Mouse (Mus musculus) ES-E14 (cell line): ENCODE data around the gene Ntan1.
"Not testable (repeated sequence)": the region's sequence is repeated elsewhere in the genome, so short reads cannot be mapped to it uniquely, and the experiment has no call there.

Experiments used
- HCFC1 ChIP-seq: IDR thresholded peaks from 2 replicates; pipeline ENCODE4 v1.6.1; 2012; ENCODE audit warnings: low read length, inconsistent platforms, borderline replicate concordance; ENCODE audit not compliant: insufficient read depth
- ZC3H11A ChIP-seq: IDR thresholded peaks from 2 replicates; pipeline ENCODE4 v1.6.1; 2012; ENCODE audit warnings: low read depth, mild to moderate bottlenecking, inconsistent platforms, low read length, borderline replicate concordance
- ZNF384 ChIP-seq: IDR thresholded peaks from 2 replicates; pipeline ENCODE4 v1.6.1; 2012; ENCODE audit warnings: low read depth, low read length, inconsistent platforms

DNA sequence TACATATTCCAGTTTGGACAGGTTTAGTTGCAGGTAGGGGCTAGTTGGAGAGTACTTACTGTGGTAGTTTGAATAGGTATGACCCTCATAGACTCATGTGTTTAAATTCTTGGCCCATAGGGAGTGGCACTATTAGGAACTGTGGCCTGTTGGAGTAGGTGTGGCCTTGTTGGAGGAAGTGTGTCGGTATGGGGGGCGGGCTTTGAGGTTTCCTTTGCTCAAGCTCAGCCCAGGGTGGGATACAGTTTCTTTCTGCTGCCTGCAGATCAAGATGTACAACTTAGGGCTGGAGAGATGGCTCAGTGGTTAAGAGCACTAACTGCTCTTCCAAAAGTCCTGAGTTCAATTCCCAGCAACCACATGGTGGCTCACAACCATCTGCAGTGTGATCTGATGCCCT lies 25.2 kb upstream of the Ntan1 start:
- TF ChIP-seq ZNF384, HCFC1, ZC3H11A: not testable (repeated sequence)
